In genomic region chr1:171101733-171102546, GRCm38 (mm10) we compare ENCODE assay signal across 8 mouse cellular contexts. TPM values are rescaled to one million over a fixed set of nuclear protein-coding genes. Genes with fewer than 3 reads are reported as not detected.
A peak's percentile ranks its signal among the peaks of the same experiment; 100 is the strongest.
DNase-seq lines count a peak whose midpoint lies in the region; ATAC-seq lines count a peak whose summit lies in the region.

No protein-coding gene starts in this region.

- intact Hi-C loops in gastrocnemius, postnatal 14 days (cut with DNase I; ENCODE audit: low total_unique reads): no loop called here
- intact Hi-C loops in left cerebral cortex, postnatal 14 days (cut with DNase I): loop anchor here (2.0 kb wide), 1 partner anchor 65 kb away; no protein-coding TSS in a partner anchor

- peak; percentile 70 for ATAC-seq in inflammation-experienced regulatory T-cells, adult 6 months
- peak; percentile 51 for ATAC-seq in megakaryocyte-erythroid progenitor cell, adult 5-6 weeks (replicated peaks; ENCODE audit: low FRiP score, low TSS enrichment, poor library complexity, severe bottlenecking)

- peak; percentile 91 to 98 for DNase-seq in adrenal gland, adult (ENCODE audit: inconsistent age in 2 of 2, low spot score in 1 of 2)
- peak; percentile 91 for DNase-seq in embryo, embryonic 10.5 days (ENCODE audit: low spot score)
- DNase-seq in gastrocnemius, postnatal 14 days: peak; percentile 85
- peak; percentile 87 to 93 for DNase-seq in left cerebral cortex, postnatal 14 days (ENCODE audit: low spot score in 2 of 2)
- DNase-seq in right cerebral cortex, postnatal 14 days: peak; percentile 83
- peak; percentile 92 for DNase-seq in urinary bladder, postnatal 25 days (ENCODE audit: low spot score)

RNA-seq across cellular contexts. Expression of gene Cfap126, which starts 11.8 kb away (rescaled TPM):
- total RNA-seq in gastrocnemius, postnatal 14 days (2021): under 1 TPM; 0.72 to 0.73 TPM
- 1 to 10 TPM; 3.2 to 7.6 (median 6.6) TPM for polyA plus RNA-seq in inflammation-experienced regulatory T-cells, adult 6 months (2017; shearing (Covaris generic))
- total RNA-seq in left cerebral cortex, postnatal 14 days (2021): under 1 TPM; 0.62 to 0.74 TPM
- total RNA-seq in megakaryocyte-erythroid progenitor cell, adult 5-6 weeks (2014; fragmentation: Nextera tagmentation): 12.6 and 18.9 TPM in 2 replicates
- total RNA-seq in megakaryocyte-erythroid progenitor cell, adult 5-6 weeks (2017): 4.3 and 11.8 TPM in 2 replicates

RNA-seq across cellular contexts. Expression of gene Fcgr3, which starts 37.2 kb away (rescaled TPM):
- 1 to 10 TPM; 7.0 to 7.4 TPM for total RNA-seq in gastrocnemius, postnatal 14 days (2021)
- polyA plus RNA-seq in inflammation-experienced regulatory T-cells, adult 6 months (2017; shearing (Covaris generic)): 1 to 10 TPM in 1 of 3 experiments, under 1 TPM in 1, not detected in 1; 0.98 to 1.5 TPM
- total RNA-seq in left cerebral cortex, postnatal 14 days (2021): 10 to 100 TPM; 10.3 to 10.8 TPM
- 1.4 and 6.3 TPM in 2 replicates for total RNA-seq in megakaryocyte-erythroid progenitor cell, adult 5-6 weeks (2014; fragmentation: Nextera tagmentation)
- total RNA-seq in megakaryocyte-erythroid progenitor cell, adult 5-6 weeks (2017): 1.9 and 2.2 TPM in 2 replicates

RNA-seq across cellular contexts. Expression of gene Sdhc, which starts 48.5 kb away (rescaled TPM):
- 100 to 1,000 TPM; 692 to 793 TPM for total RNA-seq in gastrocnemius, postnatal 14 days (2021)
- polyA plus RNA-seq in inflammation-experienced regulatory T-cells, adult 6 months (2017; shearing (Covaris generic)): 100 to 1,000 TPM; 115 to 153 (median 125) TPM
- total RNA-seq in left cerebral cortex, postnatal 14 days (2021): 100 to 1,000 TPM; 211 to 216 TPM
- total RNA-seq in megakaryocyte-erythroid progenitor cell, adult 5-6 weeks (2014; fragmentation: Nextera tagmentation): 150 and 178 TPM in 2 replicates
- total RNA-seq in megakaryocyte-erythroid progenitor cell, adult 5-6 weeks (2017): 72.0 and 84.7 TPM in 2 replicates

RNA-seq across cellular contexts. Expression of gene Mpz, which starts 48.6 kb away (rescaled TPM):
- total RNA-seq in gastrocnemius, postnatal 14 days (2021): 100 to 1,000 TPM; 117 to 734 TPM
- polyA plus RNA-seq in inflammation-experienced regulatory T-cells, adult 6 months (2017; shearing (Covaris generic)): not detected
- total RNA-seq in left cerebral cortex, postnatal 14 days (2021): not detected
- not detected in 2 replicates for total RNA-seq in megakaryocyte-erythroid progenitor cell, adult 5-6 weeks (2014; fragmentation: Nextera tagmentation)
- 0.61 TPM in 1 of 2 replicates, not detected in the other for total RNA-seq in megakaryocyte-erythroid progenitor cell, adult 5-6 weeks (2017)

Comparison
In these comparisons a context has a peak if more than half of its experiments do, and no peak if none do; other contexts are left out.
1. Peak in every context shown above with its lines: DNase-seq and ATAC-seq.